Mouse (Mus musculus) ES-Bruce4 (cell line): ENCODE data around the gene Fmc1. TPM values are rescaled to one million over a fixed set of nuclear protein-coding genes. Genes with fewer than 3 reads are reported as not detected.

Experiments used
- H3K27ac ChIP-seq: 2 replicates; pipeline ENCODE4 v1.5.1; 2012; ENCODE audit warnings: low read length, inconsistent platforms; ENCODE audit not compliant: insufficient read depth
- H3K27me3 ChIP-seq: 2 replicates; pipeline ENCODE4 v1.6.1; 2012; ENCODE audit warnings: mild to moderate bottlenecking, low read length, inconsistent platforms; ENCODE audit not compliant: control insufficient read depth, poor library complexity, insufficient read depth, severe bottlenecking
- H3K36me3 ChIP-seq: 2 replicates; pipeline ENCODE4 v1.6.1; 2012; ENCODE audit warnings: inconsistent platforms, mild to moderate bottlenecking, low read length, moderate library complexity; ENCODE audit not compliant: control insufficient read depth, poor library complexity, insufficient read depth, severe bottlenecking
- H3K4me1 ChIP-seq: one replicate; pipeline ENCODE4 v1.8.1; 2011; ENCODE audit warnings: low read length; ENCODE audit not compliant: control insufficient read depth, insufficient read depth
- H3K4me3 ChIP-seq: 2 replicates; pipeline ENCODE4 v1.5.1; 2011; ENCODE audit warnings: low read depth, mild to moderate bottlenecking, low read length
- H3K9ac ChIP-seq: 2 replicates; pipeline ENCODE4 v1.6.1; 2012; ENCODE audit warnings: low read depth, mild to moderate bottlenecking, inconsistent platforms; ENCODE audit not compliant: poor library complexity, severe bottlenecking
- H3K9me3 ChIP-seq: replicated peaks from 2 replicates; pipeline ENCODE4 v1.6.1; 2012; ENCODE audit warnings: mild to moderate bottlenecking, low read length, inconsistent platforms; ENCODE audit not compliant: control insufficient read depth, poor library complexity, insufficient read depth, severe bottlenecking
- CTCF ChIP-seq: IDR thresholded peaks from one replicate; pipeline ENCODE4 v1.8.1; 2011; ENCODE audit warnings: low read depth, low read length
- EP300 ChIP-seq: IDR thresholded peaks from 2 replicates; pipeline ENCODE4 v1.6.1; 2011; ENCODE audit warnings: low read depth, low read length; ENCODE audit not compliant: insufficient read depth
- POLR2A ChIP-seq: IDR thresholded peaks from one replicate; pipeline ENCODE4 v1.8.1; 2011; ENCODE audit warnings: low read length; ENCODE audit not compliant: insufficient read depth
- polyA plus RNA-seq: library from polyadenylated mRNA; stranded (reverse); fragments of >200 nt; gene quantifications from 2 replicates; pipeline ENCODE4 v1.2.4, GENCODE M21; 2011; ENCODE audit warnings: low read depth; ENCODE audit not compliant: missing spikeins, insufficient read depth, insufficient read length

Fmc1 gene
- polyA plus RNA-seq = 19.7 and 29.1 TPM in 2 replicates

- TF ChIP-seq CTCF (no peak), EP300 (no peak), POLR2A (peak; percentile 12)
- no peaks in the 10 kb centered on the region for H3K9me3 ChIP-seq
- H3K36me3 ChIP-seq = no peaks in the 10 kb centered on the region
- H3K27ac ChIP-seq = peak within 1 kb of the TSS; percentile 72
- H3K9ac ChIP-seq = peak within 1 kb of the TSS; percentile 90
- H3K4me3 ChIP-seq = peak within 1 kb of the TSS; percentile 97
- no peaks in the 10 kb centered on the region for H3K27me3 ChIP-seq
- H3K4me1 ChIP-seq = no peaks in the 10 kb centered on the region
These were observed at the start of gene Fmc1 for GRCm38 (mm10) chr6:38533428-38534405. TSS of gene Fmc1 (plus strand) at chr6:38533502.

DNA sequence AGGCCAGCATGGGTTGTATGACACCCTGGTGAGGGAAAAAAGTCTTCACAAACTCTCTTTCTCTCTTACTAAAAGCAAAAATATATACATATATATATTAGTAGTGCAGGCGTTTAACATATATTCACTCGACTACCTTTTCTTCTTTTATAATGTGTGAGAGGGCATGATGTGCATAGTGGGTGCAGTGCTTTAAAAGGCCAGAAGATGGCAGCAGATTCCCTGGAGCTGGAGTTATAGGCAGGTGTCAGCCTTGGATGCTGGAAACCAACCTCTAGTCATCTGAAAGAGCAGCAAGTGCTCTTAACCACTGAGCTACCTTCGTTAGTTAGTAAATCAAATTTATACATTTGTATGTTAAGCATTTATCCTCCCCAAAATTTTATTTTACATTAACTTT lies 40.8 kb upstream of the Fmc1 start:
- Histone ChIP-seq H3K9ac (no peak overlapping the region), H3K9me3 (no peaks in the 10 kb centered on the region), H3K4me1 (no peaks in the 10 kb centered on the region), H3K4me3 (no peak overlapping the region), H3K27ac (no peak overlapping the region), H3K36me3 (peaks cover 4% of the 10 kb centered on the region), H3K27me3 (no peaks in the 10 kb centered on the region)
- no peak for TF ChIP-seq POLR2A
- no peak for TF ChIP-seq EP300
- peak; percentile 76 for TF ChIP-seq CTCF

DNA sequence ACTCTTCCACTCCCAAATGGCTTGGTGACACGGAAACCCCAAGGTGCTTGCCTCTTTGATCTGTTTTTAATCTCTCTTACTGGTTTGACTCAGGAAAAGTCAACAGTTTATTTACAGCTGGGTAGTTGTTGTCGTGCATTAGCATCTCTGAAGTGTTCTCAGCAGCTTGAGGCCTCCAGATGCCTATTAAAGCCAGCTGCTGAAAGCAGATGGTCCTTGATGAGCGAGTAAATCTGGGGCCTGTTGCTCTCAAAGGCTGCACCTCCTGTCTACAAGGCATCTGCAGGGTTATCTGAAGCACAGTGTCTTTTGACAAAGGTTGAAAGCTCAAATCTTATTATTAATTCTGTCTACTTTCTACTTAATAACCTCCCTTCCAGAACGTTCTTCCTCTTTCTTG lies 37.7 kb upstream of the Fmc1 start:
- no peak for TF ChIP-seq EP300
- no peak for TF ChIP-seq POLR2A
- TF ChIP-seq CTCF = no peak
- H3K4me3 ChIP-seq = no peak overlapping the region
- H3K4me1 ChIP-seq = no peaks in the 10 kb centered on the region
- no peaks in the 10 kb centered on the region for H3K27me3 ChIP-seq
- no peak overlapping the region for H3K27ac ChIP-seq
- no peak overlapping the region for H3K9ac ChIP-seq
- peaks cover 7% of the 10 kb centered on the region for H3K36me3 ChIP-seq
- no peaks in the 10 kb centered on the region for H3K9me3 ChIP-seq

DNA sequence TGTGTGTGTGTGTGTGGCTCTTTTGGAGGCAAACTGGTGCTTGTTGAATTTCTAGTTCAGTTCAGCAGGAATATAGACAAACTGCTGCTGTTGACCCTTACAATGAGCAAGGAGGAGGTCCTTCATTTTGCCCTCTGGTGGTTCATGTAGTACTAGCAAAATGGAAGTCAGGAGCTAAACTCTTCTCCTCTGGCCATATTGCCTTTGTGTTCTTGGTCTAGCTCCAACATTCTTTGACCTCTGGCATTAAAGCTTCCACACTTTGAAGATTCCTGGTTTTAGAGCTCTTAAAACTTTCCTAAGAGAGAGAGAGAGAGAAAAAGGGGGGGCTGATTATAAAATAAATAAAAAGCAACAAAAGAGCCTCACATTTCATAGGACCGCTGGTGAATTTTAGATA lies 21.2 kb upstream of the Fmc1 start:
- Histone ChIP-seq H3K9ac (no peak overlapping the region), H3K27me3 (no peaks in the 10 kb centered on the region), H3K4me1 (no peaks in the 10 kb centered on the region), H3K4me3 (no peak overlapping the region), H3K27ac (no peak overlapping the region), H3K36me3 (no peaks in the 10 kb centered on the region), H3K9me3 (no peaks in the 10 kb centered on the region)
- TF ChIP-seq EP300 (no peak), POLR2A (no peak), CTCF (no peak)

DNA sequence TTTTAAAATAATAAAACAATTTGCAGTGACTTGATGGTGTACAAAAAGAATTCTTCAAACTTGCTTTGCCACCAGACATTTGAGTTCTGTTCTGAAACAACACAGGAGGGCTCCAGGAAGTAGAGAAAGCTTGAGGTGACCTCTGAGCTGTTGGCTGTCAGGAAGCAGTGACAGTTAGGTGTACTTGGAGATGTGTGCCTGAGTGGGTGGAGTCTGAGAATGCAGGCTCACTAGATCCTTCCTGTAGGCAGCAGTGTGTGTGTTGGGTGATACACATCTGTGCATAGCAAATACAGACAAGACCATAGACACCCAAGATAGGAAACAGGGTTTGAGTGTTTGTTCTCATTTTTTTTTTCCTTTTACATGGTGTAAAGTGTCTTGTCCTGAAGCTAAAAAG lies 20.5 kb upstream of the Fmc1 start:
- Histone ChIP-seq H3K36me3 (no peaks in the 10 kb centered on the region), H3K9me3 (no peaks in the 10 kb centered on the region), H3K9ac (no peak overlapping the region), H3K4me3 (no peak overlapping the region), H3K4me1 (no peaks in the 10 kb centered on the region), H3K27me3 (no peaks in the 10 kb centered on the region), H3K27ac (no peak overlapping the region)
- TF ChIP-seq EP300 = no peak
- no peak for TF ChIP-seq POLR2A
- no peak for TF ChIP-seq CTCF

DNA sequence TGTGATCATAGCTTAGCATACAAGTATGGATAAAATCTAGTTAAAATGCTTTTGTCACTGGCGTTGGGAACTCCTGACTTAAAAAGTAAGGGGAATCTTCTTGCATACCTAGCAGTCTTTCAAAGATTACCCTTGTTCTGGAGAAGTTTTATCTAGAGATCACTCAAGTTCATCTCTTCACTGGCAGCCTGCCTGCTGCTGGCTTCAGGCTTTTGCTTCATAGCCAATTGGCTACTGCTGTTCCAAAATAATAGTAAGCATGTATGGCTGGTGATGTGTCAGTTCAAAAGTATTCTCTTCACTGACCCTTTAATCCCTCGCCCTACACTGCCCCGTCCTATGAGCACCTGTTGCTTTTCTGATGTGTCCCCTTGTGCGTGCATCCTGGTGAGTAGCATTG lies 18.1 kb upstream of the Fmc1 start:
- Histone ChIP-seq H3K4me1 (no peaks in the 10 kb centered on the region), H3K9me3 (no peaks in the 10 kb centered on the region), H3K27ac (no peak overlapping the region), H3K4me3 (no peak overlapping the region), H3K36me3 (no peaks in the 10 kb centered on the region), H3K27me3 (no peaks in the 10 kb centered on the region), H3K9ac (no peak overlapping the region)
- TF ChIP-seq EP300 = no peak
- TF ChIP-seq CTCF = no peak
